Mouse (Mus musculus): Measurements from ENCODE around the gene Obox1.
"Not testable (repeated sequence)": the region's sequence is repeated elsewhere in the genome, so short reads cannot be mapped to it uniquely, and the experiment has no call there.

Gene Obox1

GRCm38 (mm10) chr7:15388421-15388998, at the start of gene Obox1, which contains the start of gene Obox2:
TSS of gene Obox1 (plus strand) at chr7:15388948.
TSS of gene Obox2 (plus strand) at chr7:15388721.
- not testable (repeated sequence) for DNase-seq

- not testable (repeated sequence) for DNase-seq
These were observed 10.6 kb downstream of the Obox1 start for GRCm38 (mm10) chr7:15399147-15399874.

GRCm38 (mm10) chr7:15406816-15407215, 18.1 kb downstream of the Obox1 start:
- not testable (repeated sequence) for DNase-seq

GRCm38 (mm10) chr7:15418046-15418445, 29.3 kb downstream of the Obox1 start:
- not testable (repeated sequence) for DNase-seq

- DNase-seq = not testable (repeated sequence)
These were observed 36.8 kb downstream of the Obox1 start for GRCm38 (mm10) chr7:15425537-15425936.

- DNase-seq = not testable (repeated sequence)
These were observed 120.7 kb downstream of the Obox1 start for GRCm38 (mm10) chr7:15509411-15509810.
